Mouse (Mus musculus): ENCODE data around the gene 1700109H08Rik. TPM values are rescaled to one million over a fixed set of nuclear protein-coding genes. Genes with fewer than 3 reads are reported as not detected.
"Not testable (repeated sequence)": the region's sequence is repeated elsewhere in the genome, so short reads cannot be mapped to it uniquely, and the experiment has no call there.

1700109H08Rik gene
- polyA plus RNA-seq, 1 experiment from 2014 or later, result 1.2 TPM

DNA sequence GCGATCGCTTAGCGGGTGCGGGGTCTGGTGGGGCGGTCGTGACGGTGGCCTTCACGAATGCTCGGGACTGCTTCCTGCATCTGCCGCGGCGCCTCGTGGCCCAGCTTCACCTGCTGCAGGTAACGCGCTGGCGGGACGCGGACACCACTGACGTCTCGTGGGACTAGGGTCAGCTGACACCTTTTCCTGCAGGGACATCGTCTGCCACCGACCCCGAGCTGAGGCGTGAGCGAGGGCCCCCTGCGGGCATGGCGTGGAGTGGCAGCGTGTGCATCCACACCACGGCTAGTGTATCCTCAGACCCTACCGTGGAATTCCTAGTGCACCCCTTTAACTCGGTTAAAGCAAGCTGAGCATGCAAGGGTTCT is 25.0 kb downstream of the 1700109H08Rik start, which contains the start of gene Rbm48:
Rbm48 (minus strand) TSS at position 187 of the 368 bp plus-strand sequence.
- H3K4me3 ChIP-seq (ENCODE audit: low read length), result peak within 1 kb of the TSS; percentile 68
- H3K9me3 ChIP-seq (ENCODE audit: control insufficient read depth, low read length), result no peaks in the 10 kb centered on the region
- no peaks in the 10 kb centered on the region; the same call in 1 of the 2 replicates for H3K36me3 ChIP-seq (ENCODE audit: control insufficient read depth, insufficient read depth, low read length)
- peak within 1 kb of the TSS; percentile 67 for H3K27ac ChIP-seq (ENCODE audit: low read length)
- WGBS, result under 1% methylated on average over 31 of the region's 31 CpGs
- peak; percentile 87 for ATAC-seq
- peak within 1 kb of the TSS; percentile 82 for H3K9ac ChIP-seq (ENCODE audit: low read depth, low read length)
- peaks cover 12% of the 10 kb centered on the region for H3K4me1 ChIP-seq (ENCODE audit: control insufficient read depth, insufficient read depth, low read length)
- H3K27me3 ChIP-seq (replicated peaks; ENCODE audit: control insufficient read depth, insufficient read depth, low read length), result no peaks in the 10 kb centered on the region
- H3K4me2 ChIP-seq (ENCODE audit: low read depth, low read length), result peak within 1 kb of the TSS; percentile 92

DNA sequence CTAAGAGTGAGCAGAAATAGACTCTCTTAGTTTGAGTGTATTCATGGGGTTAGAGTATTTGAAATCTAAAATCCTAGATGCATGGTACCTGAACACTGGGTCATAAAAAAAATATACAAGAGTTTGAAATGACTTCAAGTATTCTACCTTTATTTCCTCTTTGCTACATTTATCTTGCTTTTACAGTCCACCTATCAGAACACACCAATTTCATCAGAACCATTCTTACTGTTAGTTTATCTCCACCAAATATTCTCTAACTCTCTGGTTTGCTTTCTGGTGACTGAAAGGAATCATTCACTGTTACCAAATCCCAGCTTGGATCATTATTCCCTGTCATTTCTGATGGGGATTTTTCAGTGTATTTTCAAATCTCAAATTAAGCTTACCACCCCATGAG is 25.8 kb downstream of the 1700109H08Rik start:
- H3K9me3 ChIP-seq (ENCODE audit: control insufficient read depth, low read length), result no peaks in the 10 kb centered on the region
- peak overlapping the region; percentile 82; the same call in 1 of the 2 replicates for H3K9ac ChIP-seq (ENCODE audit: low read depth, low read length)
- no peaks in the 10 kb centered on the region for H3K36me3 ChIP-seq (ENCODE audit: control insufficient read depth, insufficient read depth, low read length)
- no peak for ATAC-seq
- H3K4me3 ChIP-seq (ENCODE audit: low read length), result peak overlapping the region; percentile 68
- H3K27ac ChIP-seq (ENCODE audit: low read length), result no peak overlapping the region
- peak overlapping the region; percentile 73 for H3K4me2 ChIP-seq (ENCODE audit: low read depth, low read length)
- peaks cover 12% of the 10 kb centered on the region for H3K4me1 ChIP-seq (ENCODE audit: control insufficient read depth, insufficient read depth, low read length)
- no peaks in the 10 kb centered on the region for H3K27me3 ChIP-seq (replicated peaks; ENCODE audit: control insufficient read depth, insufficient read depth, low read length)

DNA sequence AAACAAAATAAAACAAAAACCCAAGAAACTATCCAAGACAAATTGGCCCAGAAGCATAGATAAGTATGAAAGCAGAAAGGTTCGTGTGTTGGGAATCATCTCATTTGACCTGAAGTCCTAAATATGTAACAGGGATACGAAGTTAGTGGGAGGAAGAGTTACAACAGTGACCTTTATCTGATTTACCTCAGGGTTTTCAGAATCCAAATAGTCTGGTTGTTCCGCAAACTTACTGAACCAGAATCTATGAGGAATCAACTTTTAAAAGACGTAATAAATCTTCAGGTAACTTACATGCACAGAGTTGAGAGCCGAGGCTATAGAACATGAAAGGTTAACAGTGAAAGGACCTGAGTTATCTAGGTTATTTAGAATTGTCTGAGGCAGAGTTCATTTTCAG is 27.4 kb downstream of the 1700109H08Rik start:
- WGBS, result 90% methylated on average over 5 of the region's 5 CpGs
- Histone ChIP-seq H3K36me3 (ENCODE audit: control insufficient read depth, insufficient read depth, low read length) (no peaks in the 10 kb centered on the region), H3K9ac (ENCODE audit: low read depth, low read length) (no peak overlapping the region), H3K27ac (ENCODE audit: low read length) (no peak overlapping the region), H3K9me3 (ENCODE audit: control insufficient read depth, low read length) (no peaks in the 10 kb centered on the region), H3K4me3 (ENCODE audit: low read length) (no peak overlapping the region), H3K4me2 (ENCODE audit: low read depth, low read length) (no peak overlapping the region), H3K27me3 (replicated peaks; ENCODE audit: control insufficient read depth, insufficient read depth, low read length) (no peaks in the 10 kb centered on the region), H3K4me1 (ENCODE audit: control insufficient read depth, insufficient read depth, low read length) (peaks cover 12% of the 10 kb centered on the region)
- ATAC-seq, result no peak

DNA sequence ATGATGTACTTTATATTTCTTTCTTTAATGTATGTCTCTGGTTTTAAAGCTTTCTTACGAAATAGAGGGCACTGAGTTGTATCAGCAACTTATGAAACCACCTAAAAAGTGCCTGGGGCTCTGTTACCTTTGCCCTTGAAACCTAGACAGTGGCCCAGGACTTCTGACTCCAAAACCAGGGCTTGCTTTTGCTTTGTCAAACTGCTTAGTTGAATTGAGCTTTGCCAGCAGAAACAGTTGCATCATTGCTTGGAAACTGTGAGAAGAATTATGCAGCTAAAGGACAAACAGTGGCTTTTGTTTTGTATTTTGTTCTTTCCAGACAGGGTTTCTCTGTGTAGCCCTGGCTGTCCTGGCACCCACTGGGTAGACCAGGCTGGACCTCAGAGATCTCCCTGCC is 28.9 kb downstream of the 1700109H08Rik start:
- Histone ChIP-seq H3K4me3 (ENCODE audit: low read length) (no peak overlapping the region), H3K9ac (ENCODE audit: low read depth, low read length) (no peak overlapping the region), H3K4me1 (ENCODE audit: control insufficient read depth, insufficient read depth, low read length) (peaks cover 5% of the 10 kb centered on the region; the same call in 1 of the 2 replicates), H3K27ac (ENCODE audit: low read length) (no peak overlapping the region), H3K9me3 (ENCODE audit: control insufficient read depth, low read length) (no peaks in the 10 kb centered on the region), H3K27me3 (replicated peaks; ENCODE audit: control insufficient read depth, insufficient read depth, low read length) (no peaks in the 10 kb centered on the region), H3K4me2 (ENCODE audit: low read depth, low read length) (no peak overlapping the region), H3K36me3 (ENCODE audit: control insufficient read depth, insufficient read depth, low read length) (no peaks in the 10 kb centered on the region)
- 83% methylated on average over 1 of the region's 1 CpGs for WGBS
- no peak for ATAC-seq

DNA sequence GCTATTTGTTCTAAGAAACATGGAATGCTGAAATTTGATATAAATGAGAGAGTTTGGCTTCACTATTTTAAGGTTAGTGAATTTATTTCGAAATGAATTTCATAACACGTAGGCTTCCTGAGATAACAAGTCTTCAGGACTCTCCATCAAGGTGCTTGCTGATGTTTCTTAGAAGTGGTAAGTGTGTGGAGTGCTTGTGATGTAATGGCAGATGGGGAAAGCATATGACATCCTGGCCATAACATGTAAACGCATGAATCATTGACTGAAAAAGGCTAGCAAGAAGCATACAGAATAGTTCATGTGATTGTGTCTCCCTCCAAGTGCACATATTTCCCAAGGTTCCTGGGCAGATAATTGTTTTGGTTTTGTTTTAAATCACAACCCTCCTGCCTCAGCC is 29.4 kb downstream of the 1700109H08Rik start:
- Histone ChIP-seq H3K36me3 (ENCODE audit: control insufficient read depth, insufficient read depth, low read length) (no peaks in the 10 kb centered on the region), H3K27me3 (replicated peaks; ENCODE audit: control insufficient read depth, insufficient read depth, low read length) (no peaks in the 10 kb centered on the region), H3K4me3 (ENCODE audit: low read length) (no peak overlapping the region), H3K9me3 (ENCODE audit: control insufficient read depth, low read length) (no peaks in the 10 kb centered on the region), H3K9ac (ENCODE audit: low read depth, low read length) (no peak overlapping the region), H3K27ac (ENCODE audit: low read length) (no peak overlapping the region), H3K4me2 (ENCODE audit: low read depth, low read length) (no peak overlapping the region), H3K4me1 (ENCODE audit: control insufficient read depth, insufficient read depth, low read length) (0 out of 2 replicates have a peak, but pooled peaks cover 2% of the 10 kb centered on the region)
- no peak for ATAC-seq
- WGBS, result 87% methylated on average over 3 of the region's 3 CpGs

DNA sequence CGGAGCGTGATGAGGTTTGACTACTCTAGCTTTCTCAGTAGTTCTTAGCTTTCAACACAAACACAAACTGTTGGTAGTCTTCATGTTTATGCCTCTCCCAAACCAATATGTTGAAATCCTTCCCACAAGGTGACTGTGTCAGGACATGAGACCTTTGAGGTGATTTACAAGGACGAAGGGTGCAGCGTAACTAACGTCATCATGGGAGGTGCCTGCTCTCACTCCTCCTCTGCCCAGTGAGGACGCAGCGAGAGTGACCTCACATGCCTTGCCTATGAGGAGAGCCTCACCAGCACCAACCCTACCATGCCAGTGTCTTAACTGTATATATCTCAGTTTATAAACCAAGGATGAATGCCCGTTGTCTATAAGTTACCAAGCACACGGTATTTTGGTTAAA is 35.7 kb downstream of the 1700109H08Rik start:
- Histone ChIP-seq H3K4me1 (ENCODE audit: control insufficient read depth, insufficient read depth, low read length) (no peaks in the 10 kb centered on the region), H3K36me3 (ENCODE audit: control insufficient read depth, insufficient read depth, low read length) (no peaks in the 10 kb centered on the region; the same call in 1 of the 2 replicates)

DNA sequence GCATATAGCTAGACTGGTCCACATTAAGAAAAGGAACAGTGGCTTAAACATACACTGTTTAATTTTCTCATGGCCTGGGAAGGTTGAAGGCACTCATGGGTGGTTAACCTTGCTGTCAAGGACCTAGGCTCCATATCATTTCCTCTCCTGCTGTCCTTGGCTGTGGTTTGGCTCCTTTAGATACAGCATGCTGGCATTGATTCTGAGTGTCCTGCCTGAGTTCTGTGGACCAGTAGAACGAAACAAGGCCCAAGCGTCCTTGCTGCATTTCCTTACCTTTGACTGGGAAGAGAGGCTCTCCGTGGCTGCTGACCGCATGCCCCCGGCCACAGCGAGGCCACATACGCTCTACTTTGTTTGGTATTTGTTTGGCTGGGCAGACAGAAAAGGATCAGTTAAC is 37.9 kb downstream of the 1700109H08Rik start:
- Histone ChIP-seq H3K4me1 (ENCODE audit: control insufficient read depth, insufficient read depth, low read length) (no peaks in the 10 kb centered on the region), H3K4me3 (ENCODE audit: low read length) (no peak overlapping the region), H3K9me3 (ENCODE audit: control insufficient read depth, low read length) (no peaks in the 10 kb centered on the region), H3K4me2 (ENCODE audit: low read depth, low read length) (no peak overlapping the region), H3K9ac (ENCODE audit: low read depth, low read length) (no peak overlapping the region), H3K27ac (ENCODE audit: low read length) (no peak overlapping the region), H3K36me3 (ENCODE audit: control insufficient read depth, insufficient read depth, low read length) (peaks cover 7% of the 10 kb centered on the region), H3K27me3 (replicated peaks; ENCODE audit: control insufficient read depth, insufficient read depth, low read length) (no peaks in the 10 kb centered on the region)
- no peak for ATAC-seq
- WGBS, result 91% methylated on average over 7 of the region's 7 CpGs

More for the DNA sequence above, 35.7 kb downstream of the 1700109H08Rik start:
- Histone ChIP-seq H3K27me3 (replicated peaks; ENCODE audit: control insufficient read depth, insufficient read depth, low read length) (no peaks in the 10 kb centered on the region), H3K4me2 (ENCODE audit: low read depth, low read length) (no peak overlapping the region), H3K27ac (ENCODE audit: low read length) (no peak overlapping the region), H3K4me3 (ENCODE audit: low read length) (no peak overlapping the region), H3K9me3 (ENCODE audit: control insufficient read depth, low read length) (no peaks in the 10 kb centered on the region), H3K9ac (ENCODE audit: low read depth, low read length) (no peak overlapping the region)
- ATAC-seq, result no peak
- 95% methylated on average over 9 of the region's 9 CpGs for WGBS

DNA sequence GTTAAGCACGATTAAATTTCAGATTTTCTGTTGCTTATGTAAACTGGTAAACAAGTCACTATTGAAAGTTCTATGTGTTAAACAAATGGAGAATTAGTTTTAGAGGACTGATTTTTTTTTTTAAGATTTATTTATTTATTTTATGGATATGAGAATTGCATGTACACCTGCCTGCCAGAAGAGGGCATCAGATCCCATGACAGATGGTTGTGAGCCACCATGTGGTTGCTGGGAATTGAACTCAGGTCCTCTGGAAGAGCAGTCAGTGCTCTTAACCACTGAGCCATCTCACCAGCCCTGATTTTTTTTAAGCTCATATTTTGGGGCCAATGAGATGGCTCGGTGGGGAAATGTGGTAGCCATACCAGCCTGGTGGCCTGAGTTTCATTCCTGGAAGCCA is 40.5 kb downstream of the 1700109H08Rik start:
- H3K27ac ChIP-seq (ENCODE audit: low read length); H3K36me3 ChIP-seq (ENCODE audit: control insufficient read depth, insufficient read depth, low read length); H3K4me1 ChIP-seq (ENCODE audit: control insufficient read depth, insufficient read depth, low read length); H3K9ac ChIP-seq (ENCODE audit: low read depth, low read length); H3K4me3 ChIP-seq (ENCODE audit: low read length); H3K27me3 ChIP-seq (replicated peaks; ENCODE audit: control insufficient read depth, insufficient read depth, low read length); ATAC-seq; H3K9me3 ChIP-seq (ENCODE audit: control insufficient read depth, low read length); H3K4me2 ChIP-seq (ENCODE audit: low read depth, low read length): not testable (repeated sequence)
- WGBS, result 95% methylated on average over 2 of the region's 2 CpGs

DNA sequence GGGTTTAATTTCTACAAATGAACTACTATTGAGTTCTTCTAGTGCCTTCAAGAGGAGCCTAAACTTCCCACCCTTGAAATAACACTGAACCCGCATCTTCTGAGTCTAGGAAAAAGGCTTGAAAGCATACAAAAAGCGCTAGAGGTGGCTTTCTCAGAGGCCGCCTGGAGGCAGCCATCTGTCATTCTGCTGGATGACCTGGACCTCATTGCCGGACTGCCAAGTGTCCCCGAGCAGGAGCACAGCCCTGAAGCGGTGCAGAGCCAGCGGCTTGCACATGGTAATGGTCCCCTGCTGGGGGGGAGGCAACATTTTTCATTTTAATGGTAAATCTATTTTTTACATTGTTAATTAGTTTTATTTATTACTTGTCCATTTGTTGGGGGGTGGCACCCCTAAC is 49.1 kb downstream of the 1700109H08Rik start:
- no peaks in the 10 kb centered on the region for H3K9me3 ChIP-seq (ENCODE audit: control insufficient read depth, low read length)
- H3K36me3 ChIP-seq (ENCODE audit: control insufficient read depth, insufficient read depth, low read length), result 0 out of 2 replicates have a peak, but pooled peaks cover 2% of the 10 kb centered on the region
- no peaks in the 10 kb centered on the region for H3K27me3 ChIP-seq (replicated peaks; ENCODE audit: control insufficient read depth, insufficient read depth, low read length)
- H3K9ac ChIP-seq (ENCODE audit: low read depth, low read length), result no peak overlapping the region
- ATAC-seq, result no peak
- H3K4me3 ChIP-seq (ENCODE audit: low read length), result no peak overlapping the region
- H3K4me1 ChIP-seq (ENCODE audit: control insufficient read depth, insufficient read depth, low read length), result no peaks in the 10 kb centered on the region
- 90% methylated on average over 7 of the region's 7 CpGs for WGBS
- H3K27ac ChIP-seq (ENCODE audit: low read length), result no peak overlapping the region
- no peak overlapping the region for H3K4me2 ChIP-seq (ENCODE audit: low read depth, low read length)

DNA sequence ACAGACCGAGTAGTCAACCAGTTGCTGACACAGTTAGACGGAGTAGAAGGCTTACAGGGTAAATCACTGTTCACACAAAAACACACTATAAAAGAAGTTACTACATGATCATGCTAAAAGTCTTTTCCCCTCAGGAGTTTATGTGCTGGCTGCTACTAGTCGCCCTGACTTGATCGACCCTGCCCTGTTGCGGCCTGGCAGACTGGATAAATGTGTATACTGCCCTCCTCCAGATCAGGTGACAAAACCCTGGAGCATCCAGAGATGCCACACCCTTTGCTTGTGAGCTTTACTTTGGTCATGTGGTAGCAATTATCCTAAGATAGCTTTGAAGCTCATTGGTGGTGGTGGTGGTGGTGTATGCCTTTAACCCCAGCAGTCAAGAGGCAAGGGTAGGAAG is 58.7 kb downstream of the 1700109H08Rik start:
- Histone ChIP-seq H3K27ac (ENCODE audit: low read length) (no peak overlapping the region), H3K4me3 (ENCODE audit: low read length) (no peak overlapping the region), H3K36me3 (ENCODE audit: control insufficient read depth, insufficient read depth, low read length) (0 out of 2 replicates have a peak, but pooled peaks cover 2% of the 10 kb centered on the region), H3K9ac (ENCODE audit: low read depth, low read length) (no peak overlapping the region), H3K4me1 (ENCODE audit: control insufficient read depth, insufficient read depth, low read length) (no peaks in the 10 kb centered on the region), H3K4me2 (ENCODE audit: low read depth, low read length) (no peak overlapping the region), H3K9me3 (ENCODE audit: control insufficient read depth, low read length) (no peaks in the 10 kb centered on the region), H3K27me3 (replicated peaks; ENCODE audit: control insufficient read depth, insufficient read depth, low read length) (no peaks in the 10 kb centered on the region)
- ATAC-seq, result peak; percentile 60; the same call in 1 of the 2 replicates
- 82% methylated on average over 5 of the region's 5 CpGs for WGBS

Data from intestine, embryonic 16.5 days (tissue).